ENCODE assay signal across 9 mouse cellular contexts in genomic region chr5:24749731-24750130, GRCm38 (mm10). TPM values are rescaled to one million over a fixed set of nuclear protein-coding genes. Genes with fewer than 3 reads are reported as not detected.
DNase-seq lines count a peak whose midpoint lies in the region; ATAC-seq and TF ChIP-seq lines count a peak whose summit lies in the region.
"Had no signal": no experiment of that assay in that cellular context is flagged by ENCODE, and none has a peak within 500 bp of the region (broad histone marks: within the 10 kb centered on the region; RNA-seq: fewer than 3 reads in every experiment).

No protein-coding gene starts in this region.

- no peak for TF ChIP-seq POLR2A in small intestine, adult 2 months (IDR thresholded peaks at IDR 0.05; ENCODE audit: low read depth, low read length)

- H3K4me3 ChIP-seq in left cerebral cortex, adult 2 months, result no peak overlapping the region; the same call in 1 of the 2 replicates
- peak overlapping the region; percentile 59 for H3K4me3 ChIP-seq in forebrain, embryonic 13.5 days
- peak overlapping the region; percentile 56 for H3K4me3 ChIP-seq in limb, embryonic 12.5 days (replicated peaks)
- H3K4me3 ChIP-seq in small intestine, adult 2 months (ENCODE audit: low read depth, low read length), result peak overlapping the region; percentile 96; the same call in 1 of the 2 replicates

- H3K27me3 ChIP-seq in forebrain, embryonic 13.5 days, result 0 out of 2 replicates have a peak, but pooled peaks cover 5% of the 10 kb centered on the region
- no peaks in the 10 kb centered on the region for H3K27me3 ChIP-seq in limb, embryonic 12.5 days
- no peaks in the 10 kb centered on the region for H3K27me3 ChIP-seq in small intestine, adult 2 months (ENCODE audit: control insufficient read depth, insufficient read depth, low read length)

- H3K36me3 ChIP-seq in forebrain, embryonic 13.5 days (ENCODE audit: poor library complexity, severe bottlenecking), result no peaks in the 10 kb centered on the region
- H3K36me3 ChIP-seq in limb, embryonic 12.5 days, result no peaks in the 10 kb centered on the region
- H3K36me3 ChIP-seq in small intestine, adult 2 months (ENCODE audit: control insufficient read depth, insufficient read depth, low read length), result no peaks in the 10 kb centered on the region

- intact Hi-C loops in left cerebral cortex, adult 2 months (cut with DNase I), result loop anchor here (1.0 to 2.0 kb wide), 3 partner anchors 31 to 91 kb away; partner anchors contain the start of gene Nub1
- intact Hi-C loops in left cerebral cortex, postnatal 14 days (cut with DNase I), result loop anchor here (2.0 kb wide), 1 partner anchor 65 kb away; the partner anchor contains the start of gene Nub1

- H3K4me1 ChIP-seq in forebrain, embryonic 13.5 days, result peaks cover 25% of the 10 kb centered on the region
- H3K4me1 ChIP-seq in limb, embryonic 12.5 days (replicated peaks), result peaks cover 39% of the 10 kb centered on the region
- peaks cover 16% of the 10 kb centered on the region for H3K4me1 ChIP-seq in small intestine, adult 2 months (ENCODE audit: control insufficient read depth, insufficient read depth, insufficient read length, low read length)

- no peak for DNase-seq in left cerebral cortex, adult 2 months (ENCODE audit: extremely low spot score in 1 of 2, low spot score in 2 of 2)
- no peak for DNase-seq in left cerebral cortex, postnatal 14 days (ENCODE audit: low spot score in 2 of 2)
- no peak for DNase-seq in layer of hippocampus, adult 11-12 months (ENCODE audit: low spot score)
- DNase-seq in testis, postnatal 10 days (ENCODE audit: low spot score), result no peak
- no peak for DNase-seq in kidney, postnatal 25 days
- DNase-seq: lung, adult 2 months had no signal

- no peaks in the 10 kb centered on the region for H3K9me3 ChIP-seq in forebrain, embryonic 13.5 days (replicated peaks)
- no peaks in the 10 kb centered on the region for H3K9me3 ChIP-seq in limb, embryonic 12.5 days

- H3K27ac ChIP-seq in left cerebral cortex, adult 2 months, result peak overlapping the region; percentile 91
- peak overlapping the region; percentile 19 for H3K27ac ChIP-seq in forebrain, embryonic 13.5 days
- H3K27ac ChIP-seq in limb, embryonic 12.5 days, result peak overlapping the region; percentile 41; the same call in 1 of the 2 replicates
- H3K27ac ChIP-seq in small intestine, adult 2 months (ENCODE audit: insufficient read depth, low read depth, low read length), result no peak overlapping the region

- WGBS in forebrain, embryonic 13.5 days, result 64% methylated on average over 5 of the region's 5 CpGs
- WGBS in limb, embryonic 12.5 days, result 50% methylated on average over 5 of the region's 5 CpGs
- 61% methylated on average over 5 of the region's 5 CpGs for WGBS in small intestine, adult 2 months

- peak overlapping the region; percentile 91 for H3K4me2 ChIP-seq in forebrain, embryonic 13.5 days
- peak overlapping the region; percentile 78 for H3K4me2 ChIP-seq in limb, embryonic 12.5 days

- H3K9ac ChIP-seq in forebrain, embryonic 13.5 days, result peak overlapping the region; percentile 71; the same call in 1 of the 2 replicates
- H3K9ac ChIP-seq in limb, embryonic 12.5 days (replicated peaks), result no peak overlapping the region; the same call in 1 of the 2 replicates

- ATAC-seq in forebrain, embryonic 13.5 days, result 0 out of 2 replicates have a peak, but pooled peaks have one; percentile 0
- ATAC-seq in limb, embryonic 12.5 days (ENCODE audit: insufficient number of reproducible peaks, insufficient read depth, low FRiP score, low TSS enrichment, low read depth), result peak; percentile 8; the same call in 1 of the 2 replicates

- TF ChIP-seq CTCF in left cerebral cortex, adult 2 months (IDR thresholded peaks at IDR 0.05), result no peak
- TF ChIP-seq CTCF in small intestine, adult 2 months (IDR thresholded peaks at IDR 0.05; ENCODE audit: extremely low read depth, insufficient read length, insufficient replicate concordance, low read depth, low read length), result no peak

RNA-seq across cellular contexts. Expression of gene Crygn, which starts 8.1 kb away (rescaled TPM):
- 1 to 10 TPM in 1 of 2 experiments, not detected in 1; 2.0 TPM for total RNA-seq in left cerebral cortex, adult 2 months (2021)
- not detected for total RNA-seq in left cerebral cortex, postnatal 14 days (2021)
- polyA plus RNA-seq in forebrain, embryonic 13.5 days (2015; fragmentation: Nextera tagmentation; extraction: Ambion mirVana), result not detected in 2 replicates
- 1.6 TPM in 1 of 2 replicates, not detected in the other for polyA plus RNA-seq in limb, embryonic 12.5 days (2016; fragmentation: Nextera tagmentation; extraction: Ambion mirVana)
- 0.37 TPM in 1 of 2 replicates, not detected in the other for polyA plus RNA-seq in small intestine, adult 2 months (2012; rRNA removed)

RNA-seq across cellular contexts. Expression of gene Wdr86, which starts 19.2 kb away (rescaled TPM):
- total RNA-seq in left cerebral cortex, adult 2 months (2021), result under 1 TPM; 0.37 to 0.86 TPM
- total RNA-seq in left cerebral cortex, postnatal 14 days (2021), result 1 to 10 TPM; 1.1 to 1.3 TPM
- 2.6 and 3.0 TPM in 2 replicates for polyA plus RNA-seq in forebrain, embryonic 13.5 days (2015; fragmentation: Nextera tagmentation; extraction: Ambion mirVana)
- 40.3 and 44.8 TPM in 2 replicates for polyA plus RNA-seq in limb, embryonic 12.5 days (2016; fragmentation: Nextera tagmentation; extraction: Ambion mirVana)
- 1.3 and 2.5 TPM in 2 replicates for polyA plus RNA-seq in small intestine, adult 2 months (2012; rRNA removed)

Comparison
In these comparisons a context has a peak if more than half of its experiments do, and no peak if none do; other contexts are left out.
1. RNA of gene Wdr86, which starts 19.2 kb away (polyA plus RNA-seq): 40.3 to 44.8 TPM in limb, embryonic 12.5 days; 2.6 to 3.0 TPM in forebrain, embryonic 13.5 days and 1.3 to 2.5 TPM in small intestine, adult 2 months; every median in the first group is over 10 times any median in the second.